In genomic region chr7:66871520-66871919, GRCm38 (mm10) we compare ENCODE assay signal across 12 mouse cellular contexts. TPM values are rescaled to one million over a fixed set of nuclear protein-coding genes. Genes with fewer than 3 reads are reported as not detected.
DNase-seq lines count a peak whose midpoint lies in the region; ATAC-seq lines count a peak whose summit lies in the region.
"Had no signal": no experiment of that assay in that cellular context is flagged by ENCODE, and none has a peak within 500 bp of the region (broad histone marks: within the 10 kb centered on the region; RNA-seq: fewer than 3 reads in every experiment).

No protein-coding gene starts in this region.

- no peak overlapping the region for H3K9ac ChIP-seq in kidney, embryonic 15.5 days
- H3K9ac ChIP-seq in midbrain, embryonic 11.5 days (ENCODE audit: low read length) = no peak overlapping the region
- H3K9ac ChIP-seq: limb, embryonic 12.5 days had no signal

- H3K4me2 ChIP-seq in kidney, embryonic 15.5 days = no peak overlapping the region
- H3K4me2 ChIP-seq in midbrain, embryonic 11.5 days = no peak overlapping the region
- H3K4me2 ChIP-seq: limb, embryonic 12.5 days had no signal

- no peaks in the 10 kb centered on the region for H3K36me3 ChIP-seq in kidney, embryonic 15.5 days
- no peaks in the 10 kb centered on the region for H3K36me3 ChIP-seq in midbrain, embryonic 11.5 days (ENCODE audit: control insufficient read depth, insufficient read depth, low read length)
- H3K36me3 ChIP-seq in midbrain, embryonic 10.5 days = no peaks in the 10 kb centered on the region
- H3K36me3 ChIP-seq in limb, embryonic 10.5 days = no peaks in the 10 kb centered on the region

- H3K27ac ChIP-seq in kidney, embryonic 15.5 days = peak overlapping the region; percentile 75
- H3K27ac ChIP-seq in midbrain, embryonic 11.5 days (ENCODE audit: low read depth, low read length) = no peak overlapping the region
- H3K27ac ChIP-seq in midbrain, embryonic 10.5 days (replicated peaks) = no peak overlapping the region; the same call in 1 of the 2 replicates
- H3K27ac ChIP-seq in limb, embryonic 10.5 days = no peak overlapping the region
- H3K27ac ChIP-seq: gastrocnemius, adult 2 months had no signal

- no peak; the same call in 1 of the 2 replicates for ATAC-seq in kidney, embryonic 15.5 days (replicated peaks; ENCODE audit: low FRiP score)
- ATAC-seq in midbrain, embryonic 11.5 days (ENCODE audit: low FRiP score) = no peak

- peaks cover 44% of the 10 kb centered on the region for H3K4me1 ChIP-seq in kidney, embryonic 15.5 days
- no peaks in the 10 kb centered on the region for H3K4me1 ChIP-seq in midbrain, embryonic 11.5 days (ENCODE audit: control insufficient read depth, insufficient read depth, low read length)
- H3K4me1 ChIP-seq in midbrain, embryonic 10.5 days = peaks cover 12% of the 10 kb centered on the region
- H3K4me1 ChIP-seq in limb, embryonic 10.5 days = peaks cover 51% of the 10 kb centered on the region

- no peak for DNase-seq in kidney, adult 11 months
- peak; percentile 41 for DNase-seq in midbrain, embryonic 11.5 days (ENCODE audit: low spot score, missing footprints)
- DNase-seq in midbrain, embryonic 10.5 days (ENCODE audit: low spot score) = no peak
- DNase-seq in limb, embryonic 10.5 days (ENCODE audit: low spot score) = peak; percentile 26
- DNase-seq in left cerebral cortex, postnatal 14 days (ENCODE audit: low spot score in 2 of 2) = no peak
- DNase-seq in thymus, adult 18-20 months = no peak
- DNase-seq: adrenal gland, postnatal 25 days had no signal

- 53% methylated on average over 7 of the region's 7 CpGs for WGBS in kidney, embryonic 15.5 days
- 79% methylated on average over 7 of the region's 7 CpGs for WGBS in midbrain, embryonic 11.5 days
- 82% methylated on average over 7 of the region's 7 CpGs for WGBS in midbrain, embryonic 10.5 days
- WGBS in limb, embryonic 10.5 days = 78% methylated on average over 7 of the region's 7 CpGs

- no peaks in the 10 kb centered on the region for H3K27me3 ChIP-seq in kidney, embryonic 15.5 days
- no peaks in the 10 kb centered on the region for H3K27me3 ChIP-seq in midbrain, embryonic 11.5 days (ENCODE audit: control insufficient read depth, insufficient read depth, low read length)
- H3K27me3 ChIP-seq in midbrain, embryonic 10.5 days (ENCODE audit: low read depth, poor library complexity, severe bottlenecking) = no peaks in the 10 kb centered on the region
- H3K27me3 ChIP-seq in limb, embryonic 10.5 days (ENCODE audit: low read depth, poor library complexity, severe bottlenecking) = 0 out of 2 replicates have a peak, but pooled peaks cover 7% of the 10 kb centered on the region
- H3K27me3 ChIP-seq: limb, embryonic 12.5 days had no signal

- H3K9me3 ChIP-seq in kidney, embryonic 15.5 days (replicated peaks) = no peaks in the 10 kb centered on the region
- H3K9me3 ChIP-seq in midbrain, embryonic 11.5 days (ENCODE audit: control insufficient read depth, low read length) = no peaks in the 10 kb centered on the region
- no peaks in the 10 kb centered on the region for H3K9me3 ChIP-seq in midbrain, embryonic 10.5 days (replicated peaks)
- H3K9me3 ChIP-seq in limb, embryonic 10.5 days (replicated peaks) = no peaks in the 10 kb centered on the region
- H3K9me3 ChIP-seq: limb, embryonic 12.5 days had no signal

- H3K4me3 ChIP-seq in kidney, embryonic 15.5 days (replicated peaks) = no peak overlapping the region
- no peak overlapping the region for H3K4me3 ChIP-seq in midbrain, embryonic 11.5 days (ENCODE audit: low read depth, low read length)
- H3K4me3 ChIP-seq in midbrain, embryonic 10.5 days = no peak overlapping the region
- H3K4me3 ChIP-seq in limb, embryonic 10.5 days = no peak overlapping the region
- H3K4me3 ChIP-seq: limb, embryonic 12.5 days had no signal

- intact Hi-C loops in left cerebral cortex, postnatal 14 days (cut with DNase I) = no loop called here

RNA-seq across cellular contexts. Expression of gene Adamts17, which starts 32.0 kb away (rescaled TPM):
- polyA plus RNA-seq in kidney, embryonic 15.5 days (2015; fragmentation: Nextera tagmentation; extraction: Ambion mirVana) = 4.6 TPM in 2 replicates
- polyA plus RNA-seq in midbrain, embryonic 11.5 days (2014; fragmentation: Nextera tagmentation; extraction: Ambion mirVana) = 0.54 and 0.96 TPM in 2 replicates
- polyA plus RNA-seq in midbrain, embryonic 10.5 days (2016; fragmentation: Nextera tagmentation; extraction: Ambion mirVana) = 0.62 and 0.75 TPM in 2 replicates
- 4.4 and 6.7 TPM in 2 replicates for polyA plus RNA-seq in limb, embryonic 10.5 days (2016; fragmentation: Nextera tagmentation; extraction: Ambion mirVana)
- total RNA-seq in left cerebral cortex, postnatal 14 days (2021) = 10 to 100 TPM; 13.8 TPM
- total RNA-seq: monocyte, adult 5-6 weeks; neutrophil, adult 5-6 weeks had no signal

Comparison
In these comparisons a context has a peak if more than half of its experiments do, and no peak if none do; other contexts are left out.
1. DNase-seq: peak in midbrain, embryonic 11.5 days (single experiment) and limb, embryonic 10.5 days (single experiment); none in kidney, adult 11 months (single experiment), midbrain, embryonic 10.5 days (single experiment), left cerebral cortex, postnatal 14 days (0 of 2) and thymus, adult 18-20 months (0 of 2).